Mouse (Mus musculus): Measurements from ENCODE around the gene Serpina3m. TPM values are rescaled to one million over a fixed set of nuclear protein-coding genes. Genes with fewer than 3 reads are reported as not detected.
"Not testable (repeated sequence)": the region's sequence is repeated elsewhere in the genome, so short reads cannot be mapped to it uniquely, and the experiment has no call there.

Gene Serpina3m
- polyA plus RNA-seq (2012; rRNA removed): 1.1 and 1.9 TPM in 2 replicates

GRCm38 (mm10) chr12:104338226-104338625 is at the start of gene Serpina3m, which contains the start of gene Serpina3k:
Gene Serpina3m (plus strand): TSS chr12:104338486.
Gene Serpina3k (plus strand): TSS chr12:104338486.
- not testable (repeated sequence) for H3K4me1 ChIP-seq (ENCODE audit: control insufficient read depth, insufficient read depth, low read length); DNase-seq; H3K4me3 ChIP-seq (replicated peaks; ENCODE audit: extremely low read depth, low read depth, low read length)
- 74% methylated on average over 3 of the region's 3 CpGs for WGBS

- H3K4me3 ChIP-seq (replicated peaks; ENCODE audit: extremely low read depth, low read depth, low read length): no peak overlapping the region
- TF ChIP-seq CTCF (IDR thresholded peaks at IDR 0.05; ENCODE audit: insufficient read depth, low read length) (no peak), POLR2A (IDR thresholded peaks at IDR 0.05; ENCODE audit: borderline replicate concordance, extremely low read depth, low read depth, low read length) (no peak)
- H3K4me1 ChIP-seq (ENCODE audit: control insufficient read depth, insufficient read depth, low read length): no peaks in the 10 kb centered on the region
- DNase-seq: no peak
- 29% methylated on average over 4 of the region's 4 CpGs for WGBS
These were observed 48.4 kb upstream of the Serpina3m start for GRCm38 (mm10) chr12:104289872-104290271.

- TF ChIP-seq CTCF (IDR thresholded peaks at IDR 0.05; ENCODE audit: insufficient read depth, low read length): no peak
- no peak for TF ChIP-seq POLR2A (IDR thresholded peaks at IDR 0.05; ENCODE audit: borderline replicate concordance, extremely low read depth, low read depth, low read length)
- no peak for DNase-seq
- Histone ChIP-seq H3K4me1 (ENCODE audit: control insufficient read depth, insufficient read depth, low read length) (no peaks in the 10 kb centered on the region), H3K4me3 (replicated peaks; ENCODE audit: extremely low read depth, low read depth, low read length) (no peak overlapping the region)
- 83% methylated on average over 2 of the region's 2 CpGs for WGBS
These were observed 44.3 kb upstream of the Serpina3m start for GRCm38 (mm10) chr12:104293963-104294362.

- WGBS: 94% methylated on average over 2 of the region's 2 CpGs
- H3K4me3 ChIP-seq (replicated peaks; ENCODE audit: extremely low read depth, low read depth, low read length): no peak overlapping the region
- DNase-seq: no peak
- no peaks in the 10 kb centered on the region for H3K4me1 ChIP-seq (ENCODE audit: control insufficient read depth, insufficient read depth, low read length)
- no peak for TF ChIP-seq CTCF (IDR thresholded peaks at IDR 0.05; ENCODE audit: insufficient read depth, low read length)
- TF ChIP-seq POLR2A (IDR thresholded peaks at IDR 0.05; ENCODE audit: borderline replicate concordance, extremely low read depth, low read depth, low read length): no peak
These were observed 40.2 kb upstream of the Serpina3m start for GRCm38 (mm10) chr12:104298049-104298448.

- TF ChIP-seq POLR2A (IDR thresholded peaks at IDR 0.05; ENCODE audit: borderline replicate concordance, extremely low read depth, low read depth, low read length) (no peak), CTCF (IDR thresholded peaks at IDR 0.05; ENCODE audit: insufficient read depth, low read length) (no peak)
- DNase-seq: no peak
- H3K4me1 ChIP-seq (ENCODE audit: control insufficient read depth, insufficient read depth, low read length): no peaks in the 10 kb centered on the region
- H3K4me3 ChIP-seq (replicated peaks; ENCODE audit: extremely low read depth, low read depth, low read length): no peak overlapping the region
- WGBS: 75% methylated on average over 4 of the region's 4 CpGs
These were observed 32.3 kb upstream of the Serpina3m start for GRCm38 (mm10) chr12:104305991-104306390.

- DNase-seq: no peak
- TF ChIP-seq POLR2A (IDR thresholded peaks at IDR 0.05; ENCODE audit: borderline replicate concordance, extremely low read depth, low read depth, low read length) (no peak), CTCF (IDR thresholded peaks at IDR 0.05; ENCODE audit: insufficient read depth, low read length) (no peak)
- WGBS: 79% methylated on average over 1 of the region's 1 CpGs
- Histone ChIP-seq H3K4me1 (ENCODE audit: control insufficient read depth, insufficient read depth, low read length) (no peaks in the 10 kb centered on the region), H3K4me3 (replicated peaks; ENCODE audit: extremely low read depth, low read depth, low read length) (no peak within 1 kb of the TSS)
These were observed 24.0 kb upstream of the Serpina3m start, which contains the start of gene Serpina3j for GRCm38 (mm10) chr12:104314253-104314652. Gene Serpina3j (plus strand): TSS chr12:104314553.

GRCm38 (mm10) chr12:104322454-104322853 is 15.8 kb upstream of the Serpina3m start:
- 32% methylated on average over 1 of the region's 1 CpGs for WGBS
- DNase-seq: no peak

GRCm38 (mm10) chr12:104331701-104332100 is 6.6 kb upstream of the Serpina3m start:
- Histone ChIP-seq H3K4me1 (ENCODE audit: control insufficient read depth, insufficient read depth, low read length) (no peaks in the 10 kb centered on the region), H3K4me3 (replicated peaks; ENCODE audit: extremely low read depth, low read depth, low read length) (no peak overlapping the region)
- TF ChIP-seq CTCF (IDR thresholded peaks at IDR 0.05; ENCODE audit: insufficient read depth, low read length): no peak
- TF ChIP-seq POLR2A (IDR thresholded peaks at IDR 0.05; ENCODE audit: borderline replicate concordance, extremely low read depth, low read depth, low read length): no peak
- 53% methylated on average over 1 of the region's 1 CpGs for WGBS
- DNase-seq: no peak

More at GRCm38 (mm10) chr12:104322454-104322853, 15.8 kb upstream of the Serpina3m start:
- TF ChIP-seq CTCF (IDR thresholded peaks at IDR 0.05; ENCODE audit: insufficient read depth, low read length) (no peak), POLR2A (IDR thresholded peaks at IDR 0.05; ENCODE audit: borderline replicate concordance, extremely low read depth, low read depth, low read length) (no peak)
- H3K4me1 ChIP-seq (ENCODE audit: control insufficient read depth, insufficient read depth, low read length): no peaks in the 10 kb centered on the region
- H3K4me3 ChIP-seq (replicated peaks; ENCODE audit: extremely low read depth, low read depth, low read length): no peak overlapping the region

- not testable (repeated sequence) for DNase-seq; H3K4me1 ChIP-seq (ENCODE audit: control insufficient read depth, insufficient read depth, low read length); H3K4me3 ChIP-seq (replicated peaks; ENCODE audit: extremely low read depth, low read depth, low read length)
These were observed 1.4 kb upstream of the Serpina3m start for GRCm38 (mm10) chr12:104336873-104337272.

GRCm38 (mm10) chr12:104338705-104339104 is 419 bp downstream of the Serpina3m start:
- WGBS: 83% methylated on average over 3 of the region's 3 CpGs
- no peak for DNase-seq
- Histone ChIP-seq H3K4me1 (ENCODE audit: control insufficient read depth, insufficient read depth, low read length) (no peaks in the 10 kb centered on the region), H3K4me3 (replicated peaks; ENCODE audit: extremely low read depth, low read depth, low read length) (no peak overlapping the region)
- TF ChIP-seq POLR2A (IDR thresholded peaks at IDR 0.05; ENCODE audit: borderline replicate concordance, extremely low read depth, low read depth, low read length): no peak
- TF ChIP-seq CTCF (IDR thresholded peaks at IDR 0.05; ENCODE audit: insufficient read depth, low read length): no peak

GRCm38 (mm10) chr12:104342489-104342888 is 4.2 kb downstream of the Serpina3m start:
- not testable (repeated sequence) for H3K4me1 ChIP-seq (ENCODE audit: control insufficient read depth, insufficient read depth, low read length); H3K4me3 ChIP-seq (replicated peaks; ENCODE audit: extremely low read depth, low read depth, low read length); DNase-seq

Measured in lung, adult 2 months (tissue).